ENCODE assay signal across 24 mouse cellular contexts in the genomic region with DNA sequence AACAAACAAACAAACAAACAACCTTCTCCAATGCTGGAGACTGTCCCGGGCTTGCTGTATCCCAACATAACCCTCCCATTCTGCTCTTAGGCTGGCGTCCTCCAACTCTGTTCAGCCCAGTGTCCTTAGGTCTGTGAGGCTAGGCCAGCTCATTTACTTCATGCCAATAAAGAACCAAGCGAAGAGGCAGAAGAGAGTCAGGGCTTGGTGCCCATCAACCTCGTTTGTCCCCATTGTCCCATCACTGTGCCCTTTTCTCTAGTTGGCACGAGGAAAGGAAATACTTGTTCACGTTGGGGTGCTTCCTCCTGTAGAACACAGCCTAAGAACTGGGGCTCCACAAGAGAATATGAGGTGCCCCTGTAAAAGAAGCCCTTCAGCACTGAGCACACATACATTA. TPM values are rescaled to one million over a fixed set of nuclear protein-coding genes. Genes with fewer than 3 reads are reported as not detected.
DNase-seq lines count a peak whose midpoint lies in the region; ATAC-seq and TF ChIP-seq lines count a peak whose summit lies in the region.
"Had no signal": no experiment of that assay in that cellular context is flagged by ENCODE, and none has a peak within 500 bp of the region (broad histone marks: within the 10 kb centered on the region; RNA-seq: fewer than 3 reads in every experiment).

No protein-coding gene starts in this region.

- no peak for ATAC-seq in kidney, embryonic 16.5 days (ENCODE audit: low FRiP score, low TSS enrichment)
- no peak for ATAC-seq in liver, embryonic 11.5 days (replicated peaks; ENCODE audit: low FRiP score)
- no peak for ATAC-seq in intestine, postnatal 0 days
- ATAC-seq: forebrain, embryonic 16.5 days; inflammation-experienced regulatory T-cells, adult 6 months; Patski had no signal

- H3K4me2 ChIP-seq in kidney, embryonic 16.5 days (replicated peaks; ENCODE audit: low read depth, low read length), result no peak overlapping the region
- no peak overlapping the region for H3K4me2 ChIP-seq in liver, embryonic 11.5 days
- peak overlapping the region; percentile 82 for H3K4me2 ChIP-seq in intestine, postnatal 0 days (replicated peaks; ENCODE audit: low read depth)
- H3K4me2 ChIP-seq: forebrain, embryonic 12.5 days; heart, embryonic 11.5 days; heart, embryonic 15.5 days; hindbrain, embryonic 15.5 days had no signal

- no peak overlapping the region for H3K27ac ChIP-seq in heart, embryonic 10.5 days
- no peak overlapping the region for H3K27ac ChIP-seq in kidney, embryonic 16.5 days (ENCODE audit: low read length)
- H3K27ac ChIP-seq in liver, adult 2 months (replicated peaks; ENCODE audit: insufficient read depth, low read depth, low read length), result peak overlapping the region; percentile 32
- no peak overlapping the region for H3K27ac ChIP-seq in liver, embryonic 11.5 days (ENCODE audit: low read depth, low read length)
- H3K27ac ChIP-seq in intestine, postnatal 0 days (ENCODE audit: low read depth, low read length), result no peak overlapping the region
- H3K27ac ChIP-seq: forebrain, embryonic 12.5 days; heart, embryonic 15.5 days; hindbrain, embryonic 10.5 days; hindbrain, embryonic 15.5 days had no signal

- no peak overlapping the region for H3K4me3 ChIP-seq in heart, embryonic 10.5 days
- no peak overlapping the region for H3K4me3 ChIP-seq in kidney, embryonic 16.5 days (ENCODE audit: low read length)
- no peak overlapping the region for H3K4me3 ChIP-seq in liver, adult 2 months (ENCODE audit: insufficient read depth, low read depth, low read length)
- H3K4me3 ChIP-seq in liver, embryonic 11.5 days (ENCODE audit: low read depth, low read length), result no peak overlapping the region
- no peak overlapping the region for H3K4me3 ChIP-seq in intestine, postnatal 0 days (ENCODE audit: low read depth, low read length)
- H3K4me3 ChIP-seq: embryonic facial prominence, embryonic 13.5 days; forebrain, embryonic 12.5 days; heart, embryonic 15.5 days; hindbrain, embryonic 10.5 days; hindbrain, embryonic 15.5 days had no signal

- no peak overlapping the region for H3K9ac ChIP-seq in kidney, embryonic 16.5 days (replicated peaks; ENCODE audit: low read length)
- no peak overlapping the region for H3K9ac ChIP-seq in liver, adult 2 months (ENCODE audit: low read depth, low read length)
- no peak overlapping the region for H3K9ac ChIP-seq in liver, embryonic 11.5 days (ENCODE audit: low read depth, low read length)
- no peak overlapping the region; the same call in 1 of the 2 replicates for H3K9ac ChIP-seq in intestine, postnatal 0 days (ENCODE audit: low read depth, low read length)
- H3K9ac ChIP-seq: embryonic facial prominence, embryonic 13.5 days; forebrain, embryonic 12.5 days; heart, embryonic 15.5 days; hindbrain, embryonic 15.5 days had no signal

- peaks cover 44% of the 10 kb centered on the region for H3K36me3 ChIP-seq in heart, embryonic 10.5 days
- H3K36me3 ChIP-seq in kidney, embryonic 16.5 days (ENCODE audit: insufficient read depth, low read length), result peaks cover 43% of the 10 kb centered on the region
- H3K36me3 ChIP-seq in liver, adult 2 months (ENCODE audit: control insufficient read depth, insufficient read depth, low read length), result peaks cover 26% of the 10 kb centered on the region
- peaks cover 26% of the 10 kb centered on the region for H3K36me3 ChIP-seq in liver, embryonic 11.5 days (ENCODE audit: control insufficient read depth, insufficient read depth, low read length)
- peaks cover 42% of the 10 kb centered on the region for H3K36me3 ChIP-seq in intestine, postnatal 0 days (ENCODE audit: control insufficient read depth, insufficient read depth)

- TF ChIP-seq CTCF in liver, adult 2 months (IDR thresholded peaks at IDR 0.05; ENCODE audit: low read depth, low read length), result no peak
- no peak for TF ChIP-seq CTCF in intestine, postnatal 0 days (IDR thresholded peaks at IDR 0.05; ENCODE audit: low read depth)

- no peak for TF ChIP-seq POLR2A in liver, adult 2 months (IDR thresholded peaks at IDR 0.05; ENCODE audit: extremely low read depth, insufficient read depth, low read length)

- DNase-seq in heart, adult 11 months, result peak; percentile 94
- DNase-seq in heart, embryonic 10.5 days (ENCODE audit: low spot score), result no peak
- DNase-seq in kidney, adult 11 months, result peak; percentile 8
- DNase-seq in liver, adult 2 months (ENCODE audit: extremely low read depth, low read depth, low spot score), result peak; percentile 86
- no peak for DNase-seq in liver, embryonic 11.5 days (ENCODE audit: low spot score)
- DNase-seq in embryo, embryonic 11 days, result no peak
- DNase-seq: adrenal gland, adult 8-10 months; adrenal gland, postnatal 36 days; cerebellum, adult 8-10 months; cerebellum, postnatal 25 days; gastrocnemius, postnatal 25 days had no signal

- 87% methylated on average over 6 of the region's 6 CpGs for WGBS in heart, embryonic 10.5 days
- 80% methylated on average over 6 of the region's 6 CpGs for WGBS in kidney, embryonic 16.5 days
- 19% methylated on average over 6 of the region's 6 CpGs for WGBS in liver, adult 2 months
- 83% methylated on average over 6 of the region's 6 CpGs for WGBS in liver, embryonic 11.5 days
- WGBS in intestine, postnatal 0 days, result 78% methylated on average over 6 of the region's 6 CpGs

- peaks cover 16% of the 10 kb centered on the region for H3K4me1 ChIP-seq in heart, embryonic 10.5 days
- peaks cover 21% of the 10 kb centered on the region for H3K4me1 ChIP-seq in kidney, embryonic 16.5 days (ENCODE audit: insufficient read depth, low read length)
- peaks cover 22% of the 10 kb centered on the region for H3K4me1 ChIP-seq in liver, adult 2 months (ENCODE audit: control insufficient read depth, insufficient read depth, low read length)
- peaks cover 10% of the 10 kb centered on the region for H3K4me1 ChIP-seq in liver, embryonic 11.5 days (replicated peaks; ENCODE audit: control insufficient read depth, insufficient read depth, low read length)
- H3K4me1 ChIP-seq in intestine, postnatal 0 days (replicated peaks; ENCODE audit: control insufficient read depth, insufficient read depth, low read length), result peaks cover 7% of the 10 kb centered on the region; the same call in 1 of the 2 replicates

- no peaks in the 10 kb centered on the region; the same call in 1 of the 2 replicates for H3K79me2 ChIP-seq in liver, adult 2 months (ENCODE audit: control insufficient read depth, insufficient read depth, low read length)

- no peaks in the 10 kb centered on the region for H3K27me3 ChIP-seq in heart, embryonic 10.5 days (ENCODE audit: insufficient read depth, poor library complexity, severe bottlenecking)
- H3K27me3 ChIP-seq in kidney, embryonic 16.5 days (ENCODE audit: insufficient read depth, low read length), result no peaks in the 10 kb centered on the region
- H3K27me3 ChIP-seq in liver, adult 2 months (ENCODE audit: control insufficient read depth, insufficient read depth, low read length), result no peaks in the 10 kb centered on the region
- H3K27me3 ChIP-seq in liver, embryonic 11.5 days (replicated peaks; ENCODE audit: control insufficient read depth, insufficient read depth, low read length), result no peaks in the 10 kb centered on the region
- H3K27me3 ChIP-seq in intestine, postnatal 0 days (replicated peaks; ENCODE audit: control insufficient read depth, insufficient read depth, low read length), result no peaks in the 10 kb centered on the region
- H3K27me3 ChIP-seq: embryonic facial prominence, embryonic 13.5 days; heart, embryonic 15.5 days; hindbrain, embryonic 15.5 days; Patski had no signal

- no peaks in the 10 kb centered on the region for H3K9me3 ChIP-seq in heart, embryonic 10.5 days
- no peaks in the 10 kb centered on the region for H3K9me3 ChIP-seq in kidney, embryonic 16.5 days (ENCODE audit: low read length)
- no peaks in the 10 kb centered on the region for H3K9me3 ChIP-seq in liver, embryonic 11.5 days (ENCODE audit: control insufficient read depth, low read length)
- no peaks in the 10 kb centered on the region for H3K9me3 ChIP-seq in intestine, postnatal 0 days (ENCODE audit: control insufficient read depth)
- H3K9me3 ChIP-seq: embryonic facial prominence, embryonic 13.5 days; forebrain, embryonic 12.5 days; heart, embryonic 15.5 days; hindbrain, embryonic 10.5 days; hindbrain, embryonic 15.5 days had no signal

RNA-seq across cellular contexts. Expression of a gene that starts 6.3 kb away (rescaled TPM):
- polyA plus RNA-seq in heart, embryonic 10.5 days (2016; fragmentation: Nextera tagmentation; extraction: Ambion mirVana), result 5.5 and 6.0 TPM in 2 replicates
- polyA plus RNA-seq in kidney, embryonic 16.5 days (2015; fragmentation: Nextera tagmentation; extraction: Ambion mirVana), result 17.9 and 20.3 TPM in 2 replicates
- total RNA-seq in liver, adult 2 months (2014; rRNA removed), result 0.60 and 0.74 TPM in 2 replicates
- polyA plus RNA-seq in liver, adult 2 months (2012; rRNA removed), result 0.28 and 0.34 TPM in 2 replicates
- polyA plus RNA-seq in liver, embryonic 11.5 days (2014; fragmentation: Nextera tagmentation; extraction: Ambion mirVana), result 5.4 and 8.2 TPM in 2 replicates
- 535 and 618 TPM in 2 replicates for polyA plus RNA-seq in intestine, postnatal 0 days (2015; fragmentation: Nextera tagmentation; extraction: Ambion mirVana)
- total RNA-seq: CH12.LX had no signal
- polyA plus RNA-seq: inflammation-experienced regulatory T-cells, adult 6 months had no signal

RNA-seq across cellular contexts. Expression of a gene that starts 8.5 kb away (rescaled TPM):
- 118 and 124 TPM in 2 replicates for polyA plus RNA-seq in heart, embryonic 10.5 days (2016; fragmentation: Nextera tagmentation; extraction: Ambion mirVana)
- polyA plus RNA-seq in kidney, embryonic 16.5 days (2015; fragmentation: Nextera tagmentation; extraction: Ambion mirVana), result 172 TPM in 2 replicates
- total RNA-seq in liver, adult 2 months (2014; rRNA removed), result 62.0 and 91.0 TPM in 2 replicates
- polyA plus RNA-seq in liver, adult 2 months (2012; rRNA removed), result 279 and 433 TPM in 2 replicates
- 111 and 118 TPM in 2 replicates for polyA plus RNA-seq in liver, embryonic 11.5 days (2014; fragmentation: Nextera tagmentation; extraction: Ambion mirVana)
- 150 and 161 TPM in 2 replicates for polyA plus RNA-seq in intestine, postnatal 0 days (2015; fragmentation: Nextera tagmentation; extraction: Ambion mirVana)

RNA-seq across cellular contexts. Expression of a gene that starts 16.8 kb away (rescaled TPM):
- polyA plus RNA-seq in heart, embryonic 10.5 days (2016; fragmentation: Nextera tagmentation; extraction: Ambion mirVana), result 0.11 and 0.17 TPM in 2 replicates
- 1.9 and 2.2 TPM in 2 replicates for polyA plus RNA-seq in kidney, embryonic 16.5 days (2015; fragmentation: Nextera tagmentation; extraction: Ambion mirVana)
- total RNA-seq in liver, adult 2 months (2014; rRNA removed), result under 0.01 and 0.07 TPM in 2 replicates
- 0.06 TPM in 1 of 2 replicates, not detected in the other for polyA plus RNA-seq in liver, adult 2 months (2012; rRNA removed)
- polyA plus RNA-seq in liver, embryonic 11.5 days (2014; fragmentation: Nextera tagmentation; extraction: Ambion mirVana), result 0.04 TPM in 2 replicates
- polyA plus RNA-seq in intestine, postnatal 0 days (2015; fragmentation: Nextera tagmentation; extraction: Ambion mirVana), result 1.8 and 2.3 TPM in 2 replicates
- total RNA-seq: CH12.LX; granulocyte monocyte progenitor cell, adult 5-6 weeks had no signal
- polyA plus RNA-seq: embryonic facial prominence, embryonic 13.5 days; forebrain, embryonic 12.5 days; forebrain, embryonic 16.5 days; hindbrain, embryonic 10.5 days; hindbrain, embryonic 15.5 days; inflammation-experienced regulatory T-cells, adult 6 months; Patski had no signal

RNA-seq across cellular contexts. Expression of a gene that starts 30.5 kb away (rescaled TPM):
- polyA plus RNA-seq in heart, embryonic 10.5 days (2016; fragmentation: Nextera tagmentation; extraction: Ambion mirVana), result 10.5 and 14.5 TPM in 2 replicates
- 38.8 and 41.4 TPM in 2 replicates for polyA plus RNA-seq in kidney, embryonic 16.5 days (2015; fragmentation: Nextera tagmentation; extraction: Ambion mirVana)
- total RNA-seq in liver, adult 2 months (2014; rRNA removed), result 288 and 405 TPM in 2 replicates
- polyA plus RNA-seq in liver, adult 2 months (2012; rRNA removed), result 650 and 735 TPM in 2 replicates
- polyA plus RNA-seq in liver, embryonic 11.5 days (2014; fragmentation: Nextera tagmentation; extraction: Ambion mirVana), result 58.6 and 60.2 TPM in 2 replicates
- polyA plus RNA-seq in intestine, postnatal 0 days (2015; fragmentation: Nextera tagmentation; extraction: Ambion mirVana), result 89.6 and 97.9 TPM in 2 replicates

RNA-seq across cellular contexts. Expression of a gene that starts 38.5 kb away (rescaled TPM):
- 166 and 172 TPM in 2 replicates for polyA plus RNA-seq in heart, embryonic 10.5 days (2016; fragmentation: Nextera tagmentation; extraction: Ambion mirVana)
- 335 and 366 TPM in 2 replicates for polyA plus RNA-seq in kidney, embryonic 16.5 days (2015; fragmentation: Nextera tagmentation; extraction: Ambion mirVana)
- total RNA-seq in liver, adult 2 months (2014; rRNA removed), result 17.6 and 17.8 TPM in 2 replicates
- polyA plus RNA-seq in liver, adult 2 months (2012; rRNA removed), result 27.8 and 31.5 TPM in 2 replicates
- 89.5 and 95.1 TPM in 2 replicates for polyA plus RNA-seq in liver, embryonic 11.5 days (2014; fragmentation: Nextera tagmentation; extraction: Ambion mirVana)
- 63.2 and 63.7 TPM in 2 replicates for polyA plus RNA-seq in intestine, postnatal 0 days (2015; fragmentation: Nextera tagmentation; extraction: Ambion mirVana)

Comparison
In these comparisons a context has a peak if more than half of its experiments do, and no peak if none do; other contexts are left out.
1. DNase-seq: peak in heart, adult 11 months (single experiment), kidney, adult 11 months (single experiment) and liver, adult 2 months (single experiment); none in heart, embryonic 10.5 days (single experiment), liver, embryonic 11.5 days (single experiment) and embryo, embryonic 11 days (single experiment).
2. RNA of a gene that starts 6.3 kb away (polyA plus RNA-seq): 535 to 618 TPM in intestine, postnatal 0 days; 17.9 to 20.3 TPM in kidney, embryonic 16.5 days, 5.4 to 8.2 TPM in liver, embryonic 11.5 days, 5.5 to 6.0 TPM in heart, embryonic 10.5 days and 0.28 to 0.34 TPM in liver, adult 2 months; every median in the first group is over 10 times any median in the second.